Mouse (Mus musculus) MEL (cell line): ENCODE data around the gene Nrxn3. TPM values are rescaled to one million over a fixed set of nuclear protein-coding genes. Genes with fewer than 3 reads are reported as not detected.

Source experiments
- DNase-seq: peaks from one replicate; pipeline ENCODE4 v3.0.0; 2011; ENCODE audit warnings: low read depth, low spot score
- H3K27ac ChIP-seq: 2 replicates; pipeline ENCODE4 v1.5.1; 2012; ENCODE audit warnings: low read depth, mild to moderate bottlenecking, control low read depth, low read length, moderate library complexity; ENCODE audit not compliant: control insufficient read depth
- H3K27me3 ChIP-seq, 2 experiments: fragments of 150-350 bp in 1 of 2; sonication (generic) in 1 of 2; 2 replicates each; pipeline ENCODE4 v1.6.1; 2012; ENCODE audit warnings: low read length in 2 of 2, mild to moderate bottlenecking in 2 of 2, improper control_type of control experiment in 1 of 2, moderate library complexity in 1 of 2; ENCODE audit not compliant: insufficient read depth in 2 of 2, control insufficient read depth in 1 of 2
- H3K36me3 ChIP-seq, 2 experiments: 2 replicates each; pipeline ENCODE4 v1.6.1; 2012 to 2014; ENCODE audit warnings: low read length in 2 of 2, improper control_type of control experiment in 1 of 2, inconsistent platforms in 1 of 2, mild to moderate bottlenecking in 1 of 2; ENCODE audit not compliant: insufficient read depth in 2 of 2, control insufficient read depth in 1 of 2
- H3K4me1 ChIP-seq, 2 experiments: fragments of 150-350 bp in 1 of 2; sonication (generic) in 1 of 2; 2 replicates each; pipeline ENCODE4 v1.6.1; 2012; ENCODE audit warnings: low read length in 2 of 2, improper control_type of control experiment in 1 of 2, mild to moderate bottlenecking in 1 of 2; ENCODE audit not compliant: insufficient read depth in 2 of 2, control insufficient read depth in 1 of 2
- H3K4me3 ChIP-seq, 2 experiments: fragments of 150-350 bp in 1 of 2; sonication (generic) in 1 of 2; 2 replicates each; pipeline ENCODE4 v1.5.1; 2012; ENCODE audit warnings: low read depth in 2 of 2, low read length in 2 of 2, mild to moderate bottlenecking in 2 of 2, moderate library complexity in 2 of 2, control low read depth in 1 of 2, improper control_type of control experiment in 1 of 2; ENCODE audit not compliant: control insufficient read depth in 1 of 2, insufficient read depth in 1 of 2
- H3K79me2 ChIP-seq: 2 replicates; pipeline ENCODE4 v1.6.1; 2012; ENCODE audit warnings: mild to moderate bottlenecking, low read length, moderate library complexity; ENCODE audit not compliant: control insufficient read depth, poor library complexity, insufficient read depth
- H3K9ac ChIP-seq: 2 replicates; pipeline ENCODE4 v1.6.1; 2012; ENCODE audit warnings: low read depth, mild to moderate bottlenecking, control low read depth, low read length, moderate library complexity; ENCODE audit not compliant: control insufficient read depth, poor library complexity, severe bottlenecking
- H3K9me3 ChIP-seq: fragments of 150-350 bp; sonication (generic); replicated peaks from 2 replicates; pipeline ENCODE4 v1.6.1; 2012; ENCODE audit warnings: mild to moderate bottlenecking, low read length, improper control_type of control experiment, moderate library complexity; ENCODE audit not compliant: insufficient read depth
- CHD2 ChIP-seq: IDR thresholded peaks from 2 replicates; pipeline ENCODE4 v1.6.1; 2011; ENCODE audit warnings: low read length, improper control_type of control experiment
- E2F4 ChIP-seq: IDR thresholded peaks from 2 replicates; pipeline ENCODE4 v1.6.1; 2011; ENCODE audit warnings: low read depth, low read length, improper control_type of control experiment, borderline replicate concordance
- GABPA ChIP-seq: IDR thresholded peaks from 2 replicates; pipeline ENCODE4 v1.6.1; 2012; ENCODE audit warnings: low read depth, mild to moderate bottlenecking, inconsistent platforms, low read length, improper control_type of control experiment, moderate library complexity
- KAT2A ChIP-seq: conservative IDR thresholded peaks from 2 replicates; pipeline ENCODE4 v1.6.1; 2012; ENCODE audit warnings: low read depth, low read length, improper control_type of control experiment, inconsistent platforms
- MEF2A ChIP-seq: IDR thresholded peaks from 2 replicates; pipeline ENCODE4 v1.6.1; 2014; ENCODE audit warnings: low read depth, mild to moderate bottlenecking, inconsistent platforms, low read length, improper control_type of control experiment; ENCODE audit not compliant: poor library complexity, insufficient replicate concordance, severe bottlenecking; ENCODE audit errors: extremely low read depth
- MXI1 ChIP-seq: IDR thresholded peaks from 2 replicates; pipeline ENCODE4 v1.6.1; 2011; ENCODE audit warnings: mild to moderate bottlenecking, low read depth, low read length, improper control_type of control experiment
- MYC ChIP-seq: IDR thresholded peaks from 2 replicates; pipeline ENCODE4 v1.6.1; 2011; ENCODE audit warnings: low read depth, mild to moderate bottlenecking, low read length, improper control_type of control experiment, moderate library complexity
- NRF1 ChIP-seq: IDR thresholded peaks from 2 replicates; pipeline ENCODE4 v1.6.1; 2014; ENCODE audit warnings: low read depth, mild to moderate bottlenecking, inconsistent platforms, low read length, improper control_type of control experiment, moderate library complexity; ENCODE audit not compliant: poor library complexity, insufficient read depth, severe bottlenecking
- RCOR1 ChIP-seq: IDR thresholded peaks from 2 replicates; pipeline ENCODE4 v1.6.1; 2012; ENCODE audit warnings: low read depth, mild to moderate bottlenecking, inconsistent platforms, low read length, improper control_type of control experiment
- SIN3A ChIP-seq: IDR thresholded peaks from 2 replicates; pipeline ENCODE4 v1.6.1; 2012; ENCODE audit warnings: low read length, improper control_type of control experiment, inconsistent platforms
- TAL1 ChIP-seq: IDR thresholded peaks from 2 replicates; pipeline ENCODE4 v1.6.1; 2012; ENCODE audit warnings: mild to moderate bottlenecking, inconsistent platforms, low read length, moderate library complexity, mixed read lengths
- UBTF ChIP-seq: IDR thresholded peaks from 2 replicates; pipeline ENCODE4 v1.6.1; 2012; ENCODE audit warnings: low read depth, mild to moderate bottlenecking, inconsistent platforms, low read length, improper control_type of control experiment, moderate library complexity, borderline replicate concordance; ENCODE audit not compliant: insufficient read depth
- ZC3H11A ChIP-seq: IDR thresholded peaks from 2 replicates; pipeline ENCODE4 v1.6.1; 2012; ENCODE audit warnings: low read depth, mild to moderate bottlenecking, inconsistent platforms, low read length, improper control_type of control experiment
- ZMIZ1 ChIP-seq: IDR thresholded peaks from 2 replicates; pipeline ENCODE4 v1.6.1; 2012; ENCODE audit warnings: low read depth, mild to moderate bottlenecking, inconsistent platforms, low read length, improper control_type of control experiment, moderate library complexity
- polyA plus RNA-seq, 2 experiments: library from polyadenylated mRNA; stranded (reverse) in 1 of 2; unstranded in 1 of 2; fragments of >175 nt in 1 of 2; fragments of >200 nt in 1 of 2; gene quantifications; 2 replicates each; pipeline versions ENCODE4 v1.2.1 to v1.2.4; 2012; ENCODE audit warnings: low replicate concordance in 2 of 2, low read depth in 1 of 2; ENCODE audit not compliant: insufficient read length in 2 of 2, insufficient read depth in 1 of 2, missing spikeins in 1 of 2
- total RNA-seq: library from RNA; depleted of rRNA; stranded (reverse); fragments of 300-350 nt; gene quantifications from 2 replicates; pipeline ENCODE4 v1.2.3, GENCODE M21; 2012; rRNA removed

The Nrxn3 gene
- total RNA-seq (not detected in 2 replicates), polyA plus RNA-seq (not detected)

GRCm38 (mm10) chr12:88722691-88723070, at the start of gene Nrxn3:
Gene Nrxn3 (plus strand): TSS chr12:88722876.
- no peaks in the 10 kb centered on the region for H3K9me3 ChIP-seq
- no peak within 1 kb of the TSS for H3K4me3 ChIP-seq
- H3K27ac ChIP-seq, result no peak within 1 kb of the TSS
- no peaks in the 10 kb centered on the region for H3K79me2 ChIP-seq
- H3K4me1 ChIP-seq, result no peaks in the 10 kb centered on the region
- no peaks in the 10 kb centered on the region for H3K36me3 ChIP-seq
- no peaks in the 10 kb centered on the region for H3K27me3 ChIP-seq
- H3K9ac ChIP-seq, result no peak within 1 kb of the TSS
- TF ChIP-seq KAT2A (no peak), NRF1 (no peak), GABPA (no peak), UBTF (no peak), MXI1 (no peak)
- DNase-seq, result no peak

- no peak overlapping the region for H3K9ac ChIP-seq
- no peak overlapping the region for H3K27ac ChIP-seq
- no peaks in the 10 kb centered on the region; a peak in 1 of 4 replicates for H3K27me3 ChIP-seq
- H3K4me3 ChIP-seq, result no peak overlapping the region
- no peaks in the 10 kb centered on the region for H3K36me3 ChIP-seq
- DNase-seq, result no peak
- H3K4me1 ChIP-seq, result no peaks in the 10 kb centered on the region
- no peak for TF ChIP-seq SIN3A
- no peak for TF ChIP-seq E2F4
- TF ChIP-seq MYC, result no peak
- no peak for TF ChIP-seq ZC3H11A
- TF ChIP-seq TAL1, result no peak
- no peak for TF ChIP-seq RCOR1
- no peak for TF ChIP-seq MXI1
- no peak for TF ChIP-seq MEF2A
- no peak for TF ChIP-seq CHD2
- TF ChIP-seq ZMIZ1, result no peak
- no peak for TF ChIP-seq KAT2A
- no peaks in the 10 kb centered on the region for H3K9me3 ChIP-seq
- H3K79me2 ChIP-seq, result no peaks in the 10 kb centered on the region
These were observed 18.4 kb upstream of the Nrxn3 start for GRCm38 (mm10) chr12:88704159-88704846.
